Mouse (Mus musculus) forebrain, embryonic 11.5 days (tissue): ENCODE measurements around the gene Ryr2. TPM values are rescaled to one million over a fixed set of nuclear protein-coding genes. Genes with fewer than 3 reads are reported as not detected.

Experiments
- ATAC-seq: fragments of 200-750 bp; cut with Nextera tagmentation; replicated peaks from 2 replicates; pipeline ENCODE4 v1.8.0; 2017; ENCODE audit warnings: moderate TSS enrichment; ENCODE audit not compliant: low FRiP score
- DNase-seq: peaks from one replicate; pipeline ENCODE4 v3.0.0-alpha.2; 2017; ENCODE audit warnings: low spot score
- H3K27ac ChIP-seq: fragments of 300-500 bp; sonication (generic); 2 replicates; pipeline ENCODE4 v1.5.1; 2014; ENCODE audit warnings: low read depth, low read length
- H3K27me3 ChIP-seq: fragments of 300-500 bp; sonication (generic); 2 replicates; pipeline ENCODE4 v1.6.1; 2014; ENCODE audit warnings: mild to moderate bottlenecking, low read length, mixed read lengths; ENCODE audit not compliant: control insufficient read depth, insufficient read depth
- H3K36me3 ChIP-seq: fragments of 300-500 bp; sonication (generic); 2 replicates; pipeline ENCODE4 v1.6.1; 2014; ENCODE audit warnings: mild to moderate bottlenecking, low read length, moderate library complexity, mixed read lengths; ENCODE audit not compliant: control insufficient read depth, insufficient read depth
- H3K4me1 ChIP-seq: fragments of 300-500 bp; sonication (generic); replicated peaks from 2 replicates; pipeline ENCODE4 v1.6.1; 2014; ENCODE audit warnings: low read length, mixed read lengths; ENCODE audit not compliant: control insufficient read depth, insufficient read depth
- H3K4me2 ChIP-seq: fragments of 300-500 bp; sonication (generic); 2 replicates; pipeline ENCODE4 v1.6.1; 2014; ENCODE audit warnings: low read depth, mild to moderate bottlenecking, low read length, moderate library complexity, mixed read lengths; ENCODE audit not compliant: severe bottlenecking
- H3K4me3 ChIP-seq: fragments of 300-500 bp; sonication (generic); 2 replicates; pipeline ENCODE4 v1.5.1; 2014; ENCODE audit warnings: low read depth, low read length
- H3K9ac ChIP-seq: fragments of 300-500 bp; sonication (generic); 2 replicates; pipeline ENCODE4 v1.6.1; 2014; ENCODE audit warnings: low read length
- H3K9me3 ChIP-seq: fragments of 300-500 bp; sonication (generic); 2 replicates; pipeline ENCODE4 v1.6.1; 2016; ENCODE audit warnings: low read length, mixed read lengths; ENCODE audit not compliant: control insufficient read depth
- WGBS: fragments of 180-500 bp; shearing (Covaris S2); extraction: QIAGEN DNeasy Blood & Tissue Kit; methylation state at CpG from one replicate; pipeline ENCODE4 v1.1.7; 2014; 5-methylcytosine and 5-hydroxymethylcytosine counted together
- polyA plus RNA-seq: library from polyadenylated mRNA; unstranded; fragments of >200 nt; fragmentation: Nextera tagmentation; extraction: Ambion mirVana; gene quantifications from 2 replicates; pipeline ENCODE4 v1.2.1, GENCODE M21; 2014

The Ryr2 gene
- polyA plus RNA-seq, 1 experiment from 2014 or later, result 0.51 TPM

GRCm38 (mm10) chr13:11914682-11915081, 192.1 kb downstream of the Ryr2 start:
- no peaks in the 10 kb centered on the region for H3K4me1 ChIP-seq
- H3K9me3 ChIP-seq, result no peaks in the 10 kb centered on the region
- ATAC-seq (no peak), DNase-seq (no peak)
- no peaks in the 10 kb centered on the region for H3K36me3 ChIP-seq
- no peak overlapping the region for H3K27ac ChIP-seq
- no peak overlapping the region for H3K9ac ChIP-seq
- no peaks in the 10 kb centered on the region for H3K27me3 ChIP-seq
- 84% methylated on average over 3 of the region's 3 CpGs for WGBS
- no peak overlapping the region for H3K4me2 ChIP-seq
- H3K4me3 ChIP-seq, result no peak overlapping the region

- DNase-seq (no peak), ATAC-seq (no peak)
- Histone ChIP-seq H3K9me3 (no peaks in the 10 kb centered on the region), H3K4me3 (no peak overlapping the region), H3K9ac (no peak overlapping the region), H3K4me2 (no peak overlapping the region), H3K36me3 (no peaks in the 10 kb centered on the region), H3K27ac (no peak overlapping the region), H3K4me1 (no peaks in the 10 kb centered on the region), H3K27me3 (no peaks in the 10 kb centered on the region)
- 83% methylated on average over 2 of the region's 2 CpGs for WGBS
Measured at GRCm38 (mm10) chr13:11912208-11912607, 194.5 kb downstream of the Ryr2 start.

- Histone ChIP-seq H3K4me2 (no peak overlapping the region), H3K4me1 (0 out of 2 replicates have a peak, but pooled peaks cover 2% of the 10 kb centered on the region), H3K9me3 (no peaks in the 10 kb centered on the region), H3K27ac (no peak overlapping the region), H3K27me3 (no peaks in the 10 kb centered on the region), H3K4me3 (no peak overlapping the region), H3K36me3 (no peaks in the 10 kb centered on the region), H3K9ac (no peak overlapping the region)
- 79% methylated on average over 4 of the region's 4 CpGs for WGBS
- DNase-seq (no peak), ATAC-seq (no peak)
Measured at GRCm38 (mm10) chr13:11908123-11908522, 198.6 kb downstream of the Ryr2 start.

GRCm38 (mm10) chr13:11905126-11905525, 201.6 kb downstream of the Ryr2 start:
- no peak overlapping the region for H3K4me3 ChIP-seq
- H3K4me1 ChIP-seq, result peaks cover 6% of the 10 kb centered on the region; the same call in 1 of the 2 replicates
- H3K9ac ChIP-seq, result no peak overlapping the region
- H3K27ac ChIP-seq, result no peak overlapping the region
- no peaks in the 10 kb centered on the region for H3K9me3 ChIP-seq
- H3K36me3 ChIP-seq, result no peaks in the 10 kb centered on the region
- no peaks in the 10 kb centered on the region for H3K27me3 ChIP-seq
- ATAC-seq (no peak), DNase-seq (no peak)
- H3K4me2 ChIP-seq, result no peak overlapping the region
- 76% methylated on average over 2 of the region's 2 CpGs for WGBS

- DNase-seq, result no peak
- H3K4me2 ChIP-seq, result 0 out of 2 replicates have a peak overlapping the region, but pooled peaks have one; percentile 18
- peak; percentile 58 for ATAC-seq
- H3K27ac ChIP-seq, result no peak overlapping the region
- H3K9me3 ChIP-seq, result no peaks in the 10 kb centered on the region
- H3K36me3 ChIP-seq, result no peaks in the 10 kb centered on the region
- H3K4me1 ChIP-seq, result peaks cover 6% of the 10 kb centered on the region; the same call in 1 of the 2 replicates
- H3K27me3 ChIP-seq, result no peaks in the 10 kb centered on the region
- no peak overlapping the region for H3K4me3 ChIP-seq
- WGBS, result 13% methylated on average over 9 of the region's 9 CpGs
- H3K9ac ChIP-seq, result no peak overlapping the region
Measured at GRCm38 (mm10) chr13:11903272-11903671, 203.5 kb downstream of the Ryr2 start.

- 21% methylated on average over 6 of the region's 6 CpGs for WGBS
- Histone ChIP-seq H3K27me3 (no peaks in the 10 kb centered on the region), H3K27ac (no peak overlapping the region), H3K9me3 (no peaks in the 10 kb centered on the region), H3K4me1 (peaks cover 6% of the 10 kb centered on the region; the same call in 1 of the 2 replicates), H3K4me3 (no peak overlapping the region), H3K4me2 (0 out of 2 replicates have a peak overlapping the region, but pooled peaks have one; percentile 18), H3K36me3 (no peaks in the 10 kb centered on the region), H3K9ac (no peak overlapping the region)
- no peak for DNase-seq
- ATAC-seq, result no peak
Measured at GRCm38 (mm10) chr13:11902856-11903255, 203.9 kb downstream of the Ryr2 start.

GRCm38 (mm10) chr13:11900631-11901030, 206.1 kb downstream of the Ryr2 start:
- Histone ChIP-seq H3K4me3 (no peak overlapping the region), H3K4me2 (no peak overlapping the region), H3K27ac (no peak overlapping the region), H3K27me3 (no peaks in the 10 kb centered on the region), H3K36me3 (no peaks in the 10 kb centered on the region), H3K9me3 (no peaks in the 10 kb centered on the region), H3K4me1 (peaks cover 6% of the 10 kb centered on the region; the same call in 1 of the 2 replicates), H3K9ac (no peak overlapping the region)
- WGBS, result 82% methylated on average over 2 of the region's 2 CpGs
- DNase-seq, result no peak
- no peak for ATAC-seq

- H3K9ac ChIP-seq, result no peak overlapping the region
- ATAC-seq (no peak), DNase-seq (no peak)
- no peaks in the 10 kb centered on the region for H3K9me3 ChIP-seq
- H3K4me2 ChIP-seq, result no peak overlapping the region
- H3K27me3 ChIP-seq, result no peaks in the 10 kb centered on the region
- H3K4me3 ChIP-seq, result no peak overlapping the region
- H3K36me3 ChIP-seq, result no peaks in the 10 kb centered on the region
- no peaks in the 10 kb centered on the region for H3K4me1 ChIP-seq
- no peak overlapping the region for H3K27ac ChIP-seq
- WGBS, result 93% methylated on average over 1 of the region's 1 CpGs
Measured at GRCm38 (mm10) chr13:11895631-11896030, 211.1 kb downstream of the Ryr2 start.

- ATAC-seq (no peak), DNase-seq (no peak)
- Histone ChIP-seq H3K9ac (no peak overlapping the region), H3K4me3 (no peak overlapping the region), H3K36me3 (no peaks in the 10 kb centered on the region), H3K4me2 (no peak overlapping the region), H3K9me3 (no peaks in the 10 kb centered on the region), H3K4me1 (no peaks in the 10 kb centered on the region), H3K27ac (no peak overlapping the region), H3K27me3 (no peaks in the 10 kb centered on the region)
- WGBS, result 91% methylated on average over 3 of the region's 3 CpGs
Measured at GRCm38 (mm10) chr13:11891739-11892138, 215.0 kb downstream of the Ryr2 start.
